Mouse (Mus musculus) E14TG2a.4 (cell line): Measurements from ENCODE around the gene Nodal.

Experiments
- H3K27me3 ChIP-seq: 2 replicates; pipeline ENCODE4 v1.6.1; 2014; ENCODE audit warnings: low read length, control low read depth; ENCODE audit not compliant: insufficient read depth
- H3K36me3 ChIP-seq: 2 replicates; pipeline ENCODE4 v1.6.1; 2014; ENCODE audit warnings: low read length, control low read depth; ENCODE audit not compliant: insufficient read depth
- H3K4me1 ChIP-seq: replicated peaks from 2 replicates; pipeline ENCODE4 v1.6.1; 2014; ENCODE audit warnings: low read depth, low read length, control low read depth
- H3K4me3 ChIP-seq: replicated peaks from 2 replicates; pipeline ENCODE4 v1.5.1; 2014; ENCODE audit warnings: mild to moderate bottlenecking, low read length
- H3K9me3 ChIP-seq: 2 replicates; pipeline ENCODE4 v1.6.1; 2014; ENCODE audit warnings: low read length, control low read depth
- CTCF ChIP-seq: conservative IDR thresholded peaks from 2 replicates; pipeline ENCODE4 v1.5.1; 2014; ENCODE audit warnings: low read length
- NANOG ChIP-seq: IDR thresholded peaks from 2 replicates; pipeline ENCODE4 v1.6.1; 2014; ENCODE audit warnings: borderline replicate concordance, low read length, mixed read lengths
- POU5F1 ChIP-seq: IDR thresholded peaks from 2 replicates; pipeline ENCODE4 v1.6.1; 2014; ENCODE audit warnings: low read length, borderline replicate concordance

Nodal gene

GRCm38 (mm10) chr10:61417672-61418071 is at the start of gene Nodal:
Gene Nodal, plus strand, starts transcription at chr10:61417972.
- H3K4me3 ChIP-seq = peak within 1 kb of the TSS; percentile 97
- no peaks in the 10 kb centered on the region for H3K9me3 ChIP-seq
- TF ChIP-seq CTCF = peak; percentile 26
- no peak for TF ChIP-seq POU5F1
- no peak for TF ChIP-seq NANOG
- peaks cover 76% of the 10 kb centered on the region for H3K4me1 ChIP-seq
- no peaks in the 10 kb centered on the region for H3K27me3 ChIP-seq
- peaks cover 34% of the 10 kb centered on the region for H3K36me3 ChIP-seq

- Histone ChIP-seq H3K27me3 (no peaks in the 10 kb centered on the region), H3K4me3 (no peak overlapping the region), H3K9me3 (no peaks in the 10 kb centered on the region), H3K36me3 (peaks cover 95% of the 10 kb centered on the region), H3K4me1 (peaks cover 100% of the 10 kb centered on the region)
- TF ChIP-seq NANOG = no peak
- TF ChIP-seq CTCF = no peak
- TF ChIP-seq POU5F1 = no peak
Measured at GRCm38 (mm10) chr10:61369755-61370154, 48.0 kb upstream of the Nodal start.

GRCm38 (mm10) chr10:61370273-61370979 is 47.3 kb upstream of the Nodal start:
- Histone ChIP-seq H3K4me1 (peaks cover 100% of the 10 kb centered on the region), H3K9me3 (no peaks in the 10 kb centered on the region)
- TF ChIP-seq POU5F1 (no peak), NANOG (no peak), CTCF (no peak)

GRCm38 (mm10) chr10:61371884-61372584 is 45.7 kb upstream of the Nodal start:
- Histone ChIP-seq H3K36me3 (peaks cover 90% of the 10 kb centered on the region), H3K4me3 (no peak overlapping the region), H3K27me3 (no peaks in the 10 kb centered on the region), H3K9me3 (no peaks in the 10 kb centered on the region), H3K4me1 (peaks cover 99% of the 10 kb centered on the region)
- TF ChIP-seq POU5F1 (no peak), CTCF (no peak), NANOG (no peak)

More at GRCm38 (mm10) chr10:61370273-61370979, 47.3 kb upstream of the Nodal start:
- H3K36me3 ChIP-seq = peaks cover 90% of the 10 kb centered on the region
- H3K4me3 ChIP-seq = peak overlapping the region; percentile 0; the same call in 1 of the 2 replicates
- no peaks in the 10 kb centered on the region for H3K27me3 ChIP-seq

GRCm38 (mm10) chr10:61372585-61372923 is 45.2 kb upstream of the Nodal start:
- H3K36me3 ChIP-seq = peaks cover 90% of the 10 kb centered on the region
- no peaks in the 10 kb centered on the region for H3K9me3 ChIP-seq
- peaks cover 99% of the 10 kb centered on the region for H3K4me1 ChIP-seq
- H3K4me3 ChIP-seq = 0 out of 2 replicates have a peak overlapping the region, but pooled peaks have one; percentile 17
- H3K27me3 ChIP-seq = no peaks in the 10 kb centered on the region
- TF ChIP-seq CTCF (no peak), POU5F1 (no peak), NANOG (no peak)

GRCm38 (mm10) chr10:61374076-61374475 is 43.7 kb upstream of the Nodal start:
- Histone ChIP-seq H3K4me1 (peaks cover 99% of the 10 kb centered on the region), H3K9me3 (no peaks in the 10 kb centered on the region), H3K36me3 (peaks cover 90% of the 10 kb centered on the region), H3K4me3 (peak overlapping the region; percentile 52), H3K27me3 (no peaks in the 10 kb centered on the region)
- TF ChIP-seq CTCF = no peak
- TF ChIP-seq POU5F1 = no peak
- TF ChIP-seq NANOG = no peak

- TF ChIP-seq POU5F1 (no peak), CTCF (no peak), NANOG (no peak)
- H3K36me3 ChIP-seq = peaks cover 90% of the 10 kb centered on the region
- peaks cover 99% of the 10 kb centered on the region for H3K4me1 ChIP-seq
- no peaks in the 10 kb centered on the region for H3K9me3 ChIP-seq
- H3K27me3 ChIP-seq = no peaks in the 10 kb centered on the region
- H3K4me3 ChIP-seq = peak overlapping the region; percentile 52
Measured at GRCm38 (mm10) chr10:61374771-61375481, 42.8 kb upstream of the Nodal start.

GRCm38 (mm10) chr10:61378050-61378449 is 39.7 kb upstream of the Nodal start:
- Histone ChIP-seq H3K4me1 (peaks cover 94% of the 10 kb centered on the region), H3K27me3 (no peaks in the 10 kb centered on the region), H3K9me3 (no peaks in the 10 kb centered on the region), H3K36me3 (peaks cover 71% of the 10 kb centered on the region), H3K4me3 (peak overlapping the region; percentile 14; the same call in 1 of the 2 replicates)
- TF ChIP-seq CTCF (no peak), POU5F1 (no peak), NANOG (no peak)
